Mouse (Mus musculus) c-Kit-positive CD71-positive TER-119-negative erythroid progenitor cells, embryonic 14.5 days (primary cell): ENCODE results near the gene Tulp1.
"Not testable (repeated sequence)": the region's sequence is repeated elsewhere in the genome, so short reads cannot be mapped to it uniquely, and the experiment has no call there.

Experiments used
- DNase-seq: peaks from one replicate; pipeline ENCODE4 v3.0.0-alpha.2; 2013; ENCODE audit warnings: low read depth

Tulp1 gene

DNA sequence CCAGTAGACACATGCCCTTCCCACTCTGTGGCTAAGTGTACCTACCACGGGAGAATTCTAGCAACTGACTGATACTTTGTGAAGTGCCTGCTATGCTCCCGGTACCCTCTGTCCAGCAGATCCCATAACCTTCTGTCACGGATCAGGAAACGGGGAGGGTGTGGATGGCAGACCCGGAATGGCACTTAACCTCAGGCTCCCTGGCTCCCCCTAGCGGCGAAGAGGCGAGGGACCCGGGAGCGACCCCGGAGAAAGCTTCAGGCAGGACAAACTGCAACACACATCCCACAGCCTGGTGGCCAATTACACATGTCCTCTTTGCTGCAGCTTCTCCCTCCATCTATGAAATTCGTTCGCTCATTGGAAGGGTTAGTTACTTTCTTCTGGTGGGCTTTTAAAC, 3.4 kb upstream of the Tulp1 start:
- DNase-seq: peak; percentile 61

- DNase-seq: no peak
Observed at GRCm38 (mm10) chr17:28363507-28363906, 1.5 kb downstream of the Tulp1 start.

- no peak for DNase-seq
Observed at GRCm38 (mm10) chr17:28362653-28363292, 2.2 kb downstream of the Tulp1 start.

DNA sequence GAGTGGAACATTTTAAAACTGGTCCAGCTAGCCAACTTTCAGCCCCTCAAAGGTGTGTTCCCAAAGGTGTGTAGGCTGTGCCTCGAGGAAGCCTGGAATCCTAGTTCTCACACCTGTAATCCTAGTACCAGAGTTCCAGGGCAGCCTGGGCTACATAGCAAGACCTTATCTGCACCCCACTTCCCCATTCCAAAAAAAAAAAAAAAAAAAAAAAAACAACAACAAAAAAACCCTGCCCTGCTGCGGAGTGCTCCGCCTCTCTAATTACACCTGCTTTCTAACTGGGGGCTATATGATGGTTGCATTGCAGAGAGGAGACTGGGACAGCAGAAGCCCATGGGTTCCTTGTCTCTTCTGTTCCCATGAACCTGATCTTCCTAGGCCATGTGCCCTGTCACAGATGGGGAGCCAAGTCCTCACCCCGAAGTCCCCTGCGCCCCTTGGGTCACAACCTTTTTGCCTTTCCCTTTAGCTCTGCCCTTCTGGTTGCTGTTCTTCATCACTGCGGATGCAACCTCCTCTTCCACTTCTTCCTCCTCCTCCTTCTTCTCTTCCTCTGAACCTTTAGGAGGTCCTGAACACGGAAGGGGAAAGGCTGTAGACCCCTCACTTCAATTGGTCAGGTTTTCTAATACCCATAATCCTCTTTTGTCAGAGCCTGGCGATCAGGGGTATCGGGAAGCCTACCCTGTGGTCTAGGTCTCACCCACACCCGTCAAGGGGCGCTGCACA, 2.9 kb downstream of the Tulp1 start:
- DNase-seq: no peak

GRCm38 (mm10) chr17:28360531-28361277, 4.3 kb downstream of the Tulp1 start:
- no peak for DNase-seq

- DNase-seq: not testable (repeated sequence)
Observed at GRCm38 (mm10) chr17:28358576-28359261, 6.3 kb downstream of the Tulp1 start.

DNA sequence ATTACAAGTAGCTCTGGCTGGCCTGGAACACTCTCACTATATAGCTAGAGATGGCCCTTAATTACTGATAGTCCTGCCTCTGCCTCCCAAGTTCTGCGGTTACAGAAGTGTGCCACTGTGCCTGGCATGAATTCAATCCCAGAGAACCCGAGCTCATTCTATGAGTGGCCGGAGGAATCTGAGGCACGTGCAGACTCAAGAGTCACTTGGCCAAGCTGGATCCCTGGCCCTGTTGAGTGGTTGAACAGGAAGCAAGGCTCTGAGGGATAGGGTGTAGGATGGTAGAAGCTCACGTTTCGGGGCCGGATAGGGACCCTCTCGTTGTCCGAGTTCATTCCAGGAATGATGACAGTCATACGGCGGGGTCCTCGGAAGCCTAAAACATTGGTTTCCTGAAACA, 9.2 kb downstream of the Tulp1 start:
- DNase-seq: no peak

DNA sequence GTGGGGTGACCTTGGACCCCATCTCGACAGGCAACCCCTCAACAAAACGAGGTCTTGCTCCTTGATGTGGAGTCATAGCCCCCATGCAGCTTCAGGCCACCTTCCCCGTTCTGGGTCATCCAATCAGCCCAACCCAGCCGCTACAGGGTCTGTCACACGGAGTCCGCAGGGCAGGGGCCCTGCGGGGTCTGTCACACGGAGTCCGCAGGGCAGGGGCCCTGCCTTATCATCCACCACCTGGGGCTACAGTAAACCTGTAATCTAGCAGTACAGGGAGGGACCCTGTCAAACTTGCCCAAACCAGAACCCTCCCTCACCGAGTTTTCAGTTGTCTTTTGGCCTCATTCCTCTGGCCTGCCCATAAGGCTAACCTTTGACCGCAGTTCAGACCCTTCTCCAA, 13.0 kb downstream of the Tulp1 start:
- DNase-seq: no peak

GRCm38 (mm10) chr17:28351353-28351890, 13.6 kb downstream of the Tulp1 start:
- no peak for DNase-seq

DNA sequence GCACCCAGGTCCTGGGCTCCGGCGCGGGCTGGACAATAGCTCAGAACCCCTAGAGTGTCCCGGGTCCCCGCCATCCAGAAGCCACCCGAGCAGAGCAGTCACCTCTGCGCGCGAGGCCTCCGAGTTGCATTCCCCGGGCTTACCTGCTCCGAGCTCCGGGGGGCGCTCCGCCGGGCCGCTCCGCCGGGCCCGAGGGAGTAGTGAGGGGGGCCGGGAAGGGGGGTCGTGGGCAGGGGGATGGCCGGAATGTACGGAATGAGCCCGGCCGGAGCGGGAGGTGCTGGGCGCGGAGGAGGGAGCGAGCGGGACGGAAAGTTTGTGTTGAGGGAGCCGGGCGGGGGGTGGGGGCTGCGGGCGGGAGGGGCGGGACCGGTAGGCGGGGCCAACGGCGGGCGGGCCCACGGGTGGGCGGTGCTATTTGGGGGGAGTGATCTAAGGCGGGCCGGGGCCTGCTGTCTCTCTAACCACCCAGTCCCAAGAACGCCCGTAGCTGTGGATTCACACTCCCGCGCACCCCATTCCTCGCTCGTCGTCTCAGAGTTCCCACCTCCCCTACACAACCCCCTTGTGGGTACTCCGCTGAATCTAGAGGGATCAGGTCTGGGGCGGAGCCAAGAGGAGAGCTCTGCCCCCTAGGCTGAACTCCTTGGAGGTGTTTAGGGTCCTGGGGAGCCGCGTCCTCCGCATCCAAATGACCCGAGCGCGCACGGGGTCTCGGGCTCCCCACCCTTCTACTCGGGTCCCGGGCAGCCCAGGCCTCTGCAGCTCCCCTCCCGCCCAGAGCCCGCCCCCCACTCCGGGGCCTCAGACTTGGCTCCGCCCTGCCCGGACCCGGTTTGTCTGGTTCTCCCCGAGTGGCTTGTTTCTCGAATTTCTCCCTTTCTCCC, 14.3 kb downstream of the Tulp1 start, which contains the start of gene Tead3:
Gene Tead3 (minus strand): TSS at position 352 of the 887 bp plus-strand sequence.
- DNase-seq: no peak

DNA sequence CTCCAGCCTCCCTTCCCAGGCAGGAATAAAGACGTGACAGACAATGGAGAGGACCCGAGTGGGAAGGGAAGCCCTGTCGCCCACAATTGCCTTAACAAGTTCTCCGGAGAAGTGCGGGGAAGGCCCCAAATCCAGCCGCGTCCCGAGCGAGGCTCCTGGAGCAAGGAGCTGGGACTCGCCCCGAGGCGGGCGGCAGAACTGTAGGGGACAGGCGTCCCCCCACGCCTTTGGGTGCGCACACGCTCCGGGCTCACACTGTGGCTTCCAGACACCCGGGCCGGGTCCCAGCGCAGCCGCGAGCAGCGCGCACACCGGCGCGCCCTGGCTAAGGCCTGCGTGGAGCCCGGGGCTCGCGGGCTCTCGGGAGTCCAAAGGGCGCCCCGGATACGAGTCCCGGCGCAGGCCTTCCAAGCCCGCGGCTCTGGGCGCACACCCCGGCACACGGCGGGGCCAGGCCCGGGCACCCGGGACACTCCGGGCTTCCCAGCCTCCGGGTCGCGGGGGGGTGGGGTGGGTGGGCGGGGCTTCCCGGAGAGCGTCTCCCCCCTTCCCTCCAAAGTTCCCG, 15.0 kb downstream of the Tulp1 start:
- no peak for DNase-seq

- DNase-seq: no peak
Observed at GRCm38 (mm10) chr17:28349264-28349880, 15.7 kb downstream of the Tulp1 start.

DNA sequence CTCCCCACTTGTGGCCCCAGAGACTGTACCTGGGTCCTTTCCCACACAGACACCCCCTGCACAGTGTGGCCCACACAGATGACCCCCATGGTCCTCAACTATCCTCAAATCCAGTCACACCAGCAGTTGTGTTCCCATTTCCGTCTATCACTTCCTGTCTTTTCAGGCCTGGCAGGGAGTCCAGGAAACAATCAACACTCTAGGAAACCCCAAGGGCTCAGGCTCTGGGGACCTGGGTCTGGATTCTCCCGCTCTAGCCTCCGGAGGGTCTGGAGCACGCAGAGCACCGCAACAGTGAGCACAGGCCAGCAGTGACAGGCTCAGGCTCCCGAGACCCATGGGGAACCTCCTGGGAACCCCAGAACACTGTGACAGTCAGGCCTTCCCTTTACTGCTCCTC, 16.8 kb downstream of the Tulp1 start:
- DNase-seq: no peak

GRCm38 (mm10) chr17:28347327-28347726, 17.7 kb downstream of the Tulp1 start:
- no peak for DNase-seq

DNA sequence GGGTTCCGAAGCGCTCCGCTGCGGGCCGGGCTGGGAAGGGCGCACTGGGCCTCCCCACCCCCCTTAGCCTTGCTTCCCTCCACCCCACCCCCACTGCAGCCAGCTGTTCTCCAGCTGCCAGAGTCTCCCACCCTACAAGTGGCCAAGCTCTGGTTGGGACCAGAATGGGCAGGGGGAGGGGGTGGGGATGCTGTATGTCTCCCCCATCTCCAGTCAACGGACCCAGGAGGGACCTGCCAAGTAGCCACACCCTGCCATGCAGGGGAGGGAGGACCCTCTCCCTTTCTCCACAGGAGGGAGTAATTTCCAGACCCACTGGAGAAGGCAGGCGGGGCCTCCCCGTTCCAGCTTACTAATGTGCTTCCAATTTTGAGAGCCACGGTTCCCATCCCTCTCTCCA, 19.1 kb downstream of the Tulp1 start:
- no peak for DNase-seq

DNA sequence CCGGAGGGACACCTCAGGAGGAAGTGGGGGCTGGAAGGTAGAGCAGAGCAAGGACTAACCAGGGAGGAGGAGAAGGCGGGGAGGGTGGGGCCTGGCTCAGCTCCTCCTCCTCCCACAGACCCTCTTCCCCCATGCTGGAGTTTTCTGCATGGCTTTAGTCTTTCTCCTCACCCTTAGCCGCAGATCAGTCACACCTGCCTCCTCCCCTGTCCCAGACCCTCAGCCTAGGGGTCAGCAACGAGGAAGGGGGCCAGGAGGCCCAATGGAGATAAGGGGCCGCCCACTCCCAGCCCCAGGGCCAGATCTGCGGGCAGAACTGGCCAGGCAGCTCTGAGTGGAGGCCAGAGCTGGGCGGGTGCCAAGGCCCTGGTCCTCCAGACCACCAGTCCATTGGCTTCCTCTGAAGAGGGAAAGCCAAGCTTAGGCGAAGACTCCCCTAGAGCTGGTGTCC, 19.7 kb downstream of the Tulp1 start:
- DNase-seq: no peak

DNA sequence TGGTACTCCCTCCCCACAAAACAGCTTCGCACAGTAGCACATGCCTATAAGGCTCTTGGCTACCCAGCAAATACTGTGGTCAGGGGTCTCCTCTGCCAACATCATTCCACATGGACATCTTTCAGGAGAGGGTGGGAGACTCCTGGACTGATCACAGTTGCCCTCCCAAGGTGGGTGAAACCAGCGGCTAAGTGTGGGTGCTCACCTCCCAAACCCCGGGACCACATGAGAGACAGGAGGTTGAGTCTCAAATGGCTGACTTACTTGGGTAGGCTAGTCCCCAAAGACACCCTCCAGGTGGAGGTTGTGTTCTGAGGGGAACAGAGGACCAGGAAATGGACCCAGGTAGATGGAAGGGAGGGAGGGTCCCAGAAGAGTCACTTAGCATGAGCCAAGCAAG, 20.4 kb downstream of the Tulp1 start:
- no peak for DNase-seq

DNA sequence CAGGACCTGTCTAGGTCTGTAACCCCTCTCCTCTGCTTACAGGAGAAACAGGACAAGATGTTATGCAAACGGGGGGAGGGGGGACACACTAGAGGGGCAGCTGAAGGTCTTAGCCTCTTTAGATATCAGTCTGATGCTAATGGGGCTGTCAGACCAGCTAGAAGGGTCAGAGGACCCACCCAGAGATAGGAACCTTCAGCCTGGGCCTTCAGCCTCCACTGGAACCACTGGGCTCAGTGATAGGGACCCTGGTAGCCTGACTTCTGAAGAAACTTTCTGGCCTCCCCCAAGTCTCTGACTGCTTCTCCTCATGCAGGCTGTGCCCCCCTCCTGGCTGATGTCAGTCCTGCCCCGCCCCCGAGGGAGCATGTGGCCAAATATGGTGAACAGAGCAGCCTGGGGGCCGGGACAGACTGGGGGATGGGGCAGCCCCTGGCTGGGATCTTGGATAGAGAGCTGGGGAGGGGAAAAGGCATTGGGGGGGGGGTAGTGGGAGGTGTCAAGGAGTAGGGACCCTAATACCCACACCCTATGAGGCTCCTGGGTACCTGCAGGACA, 20.9 kb downstream of the Tulp1 start:
- DNase-seq: no peak

DNA sequence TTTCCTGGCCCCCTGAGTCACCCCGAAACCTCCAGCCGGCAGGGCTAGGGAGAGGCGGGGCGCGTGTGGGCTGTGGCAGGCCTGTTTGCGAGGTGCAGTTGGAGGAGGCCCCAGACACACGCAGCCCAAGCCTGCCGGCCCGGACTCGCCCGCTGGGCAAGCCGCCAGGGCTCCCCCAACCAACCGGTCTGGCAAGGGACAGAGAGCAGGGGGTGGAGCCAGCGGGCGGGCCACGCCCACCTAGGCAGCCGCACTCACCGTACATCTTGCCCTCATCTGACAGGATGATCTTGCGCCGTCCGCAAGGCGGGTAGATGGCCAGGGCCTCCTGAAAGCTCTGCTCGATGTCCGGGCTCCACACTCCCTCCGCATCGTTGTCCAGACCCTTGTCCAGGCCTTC, 23.9 kb downstream of the Tulp1 start:
- DNase-seq: no peak

- DNase-seq: no peak
Observed at GRCm38 (mm10) chr17:28340578-28340977, 24.4 kb downstream of the Tulp1 start.
